Mouse (Mus musculus) ES-Bruce4 (cell line): ENCODE measurements around the gene Vps25.

ENCODE experiments used
- CTCF ChIP-seq: IDR thresholded peaks from one replicate; pipeline ENCODE4 v1.8.1; 2011; ENCODE audit warnings: low read depth, low read length
- EP300 ChIP-seq: IDR thresholded peaks from 2 replicates; pipeline ENCODE4 v1.6.1; 2011; ENCODE audit warnings: low read depth, low read length; ENCODE audit not compliant: insufficient read depth
- POLR2A ChIP-seq: IDR thresholded peaks from one replicate; pipeline ENCODE4 v1.8.1; 2011; ENCODE audit warnings: low read length; ENCODE audit not compliant: insufficient read depth

- TF ChIP-seq EP300 (no peak), POLR2A (no peak), CTCF (no peak)
Observed at GRCm38 (mm10) chr11:101233240-101233639, 20.3 kb upstream of the Vps25 start.
